Mouse (Mus musculus) liver, adult (tissue): Measurements from ENCODE around the gene Zfp74.

Experiments used
- GATA4 ChIP-seq: IDR thresholded peaks from 2 replicates; pipeline ENCODE4 v1.6.1; 2014; ENCODE audit warnings: mild to moderate bottlenecking, low read length; ENCODE audit not compliant: insufficient replicate concordance

Gene Zfp74

DNA sequence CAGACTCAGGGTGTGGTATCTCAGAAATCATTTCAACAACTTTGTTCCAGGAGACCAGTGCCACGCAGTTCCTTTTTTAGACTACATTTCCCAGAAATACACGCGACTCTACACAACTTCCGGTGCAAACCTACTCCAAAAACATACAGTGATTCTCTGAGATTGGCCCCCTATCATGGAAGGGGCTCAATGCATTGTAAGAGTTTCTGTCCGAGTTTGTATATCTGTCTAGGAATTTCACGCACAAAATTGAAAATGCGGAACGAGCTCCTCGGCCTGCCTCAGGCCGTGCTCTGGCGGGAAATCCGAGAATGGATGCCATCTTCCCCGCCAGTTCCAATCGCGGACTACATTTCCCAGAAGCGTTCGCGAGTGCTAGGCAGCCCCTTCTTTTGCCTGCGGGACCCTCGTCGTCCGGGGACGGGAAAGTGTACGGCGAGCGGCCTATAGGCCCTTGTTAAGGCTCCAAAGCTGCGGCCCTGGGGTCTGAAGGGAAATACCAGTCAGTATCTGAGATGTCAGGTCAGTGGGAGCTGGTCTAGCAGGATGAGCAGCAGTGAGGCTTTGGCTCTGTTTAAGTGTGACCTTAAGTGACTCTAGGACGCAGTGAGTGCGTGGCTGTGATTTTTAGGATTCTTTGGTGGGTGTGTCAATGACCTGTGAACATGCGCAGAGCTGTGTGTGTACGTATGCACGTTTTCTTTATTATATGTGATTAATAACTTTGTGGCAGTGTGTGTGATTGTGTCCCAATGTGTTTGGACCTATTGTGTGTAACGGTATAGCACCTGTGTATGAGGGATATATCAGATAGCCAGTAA lies 45.5 kb downstream of the Zfp74 start, which contains the start of gene Zfp383:
Gene Zfp383, plus strand, starts transcription at position 94 of the 821 bp plus-strand sequence.
- no peak for TF ChIP-seq GATA4

DNA sequence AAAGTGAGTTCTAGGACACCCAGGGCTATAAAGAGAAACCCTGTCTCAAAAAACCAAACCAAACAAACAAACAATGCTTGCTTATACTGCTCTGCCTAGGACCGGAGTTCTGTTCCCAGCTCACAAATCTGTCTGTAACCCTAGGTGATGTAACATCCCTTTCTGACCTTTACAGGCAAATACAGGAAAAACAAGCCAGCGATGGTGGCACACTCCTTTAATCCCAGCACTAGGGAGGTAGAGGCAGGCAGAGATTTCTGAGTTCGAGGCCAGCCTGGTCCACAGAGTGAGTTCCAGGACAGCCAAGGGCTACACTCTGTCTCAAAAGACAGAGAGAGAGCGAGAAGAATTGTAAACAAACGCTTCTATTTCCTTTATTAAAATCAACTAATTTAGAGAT lies 46.7 kb downstream of the Zfp74 start:
- no peak for TF ChIP-seq GATA4

DNA sequence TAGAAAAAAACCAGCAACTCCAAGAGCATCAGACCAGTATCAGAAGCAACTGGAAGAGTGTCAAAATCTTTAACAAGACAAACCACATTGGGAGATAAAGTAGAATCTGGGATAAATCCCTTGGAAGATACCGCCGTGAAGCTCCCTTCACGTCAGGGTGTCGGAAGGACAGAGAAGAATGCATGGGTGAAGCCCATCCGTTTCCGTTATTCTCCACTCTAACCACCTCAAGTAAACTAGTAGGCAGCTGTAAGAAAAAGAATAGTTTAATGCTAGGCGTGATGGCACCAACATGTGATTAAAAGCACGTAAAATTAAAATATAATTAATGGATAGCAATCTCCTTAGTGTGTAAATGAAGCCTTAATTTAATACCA lies 47.2 kb downstream of the Zfp74 start:
- no peak for TF ChIP-seq GATA4

DNA sequence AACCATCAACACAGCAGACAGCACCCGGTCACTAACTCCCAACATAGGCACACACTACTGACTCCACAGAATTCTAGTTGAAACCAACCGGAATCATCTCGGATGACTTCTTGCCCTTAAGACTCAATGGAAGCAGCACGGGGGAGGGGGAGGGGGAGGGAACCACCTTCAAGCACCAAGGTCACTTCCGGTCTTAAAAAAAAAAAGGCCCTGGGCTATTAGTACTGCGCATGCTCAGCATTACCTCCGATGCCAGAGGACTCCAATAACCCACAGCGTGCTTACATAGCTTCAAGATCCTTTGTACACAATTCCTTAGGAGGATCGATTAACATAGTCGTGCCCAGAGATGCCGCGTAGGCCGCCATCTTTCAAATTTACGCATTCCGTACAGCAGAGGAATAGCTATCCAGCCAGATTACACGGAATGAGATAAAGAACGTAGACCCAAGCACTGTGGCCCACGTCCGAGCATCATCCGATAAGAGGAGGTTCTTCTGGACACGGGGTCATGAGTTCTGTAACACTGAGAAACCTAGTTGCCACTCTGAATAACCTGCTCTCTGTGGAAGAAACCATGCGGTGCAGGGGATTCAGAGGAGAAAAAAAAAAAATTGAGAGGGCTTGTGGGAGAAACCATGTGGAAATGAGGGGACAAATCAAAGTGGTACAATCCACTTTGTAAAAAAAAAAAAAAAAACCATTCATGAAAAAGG lies 47.8 kb downstream of the Zfp74 start, which contains the start of gene Zfp27:
Gene Zfp27, minus strand, starts transcription at position 607 of the 716 bp plus-strand sequence.
- no peak; the same call in 1 of the 2 replicates for TF ChIP-seq GATA4

DNA sequence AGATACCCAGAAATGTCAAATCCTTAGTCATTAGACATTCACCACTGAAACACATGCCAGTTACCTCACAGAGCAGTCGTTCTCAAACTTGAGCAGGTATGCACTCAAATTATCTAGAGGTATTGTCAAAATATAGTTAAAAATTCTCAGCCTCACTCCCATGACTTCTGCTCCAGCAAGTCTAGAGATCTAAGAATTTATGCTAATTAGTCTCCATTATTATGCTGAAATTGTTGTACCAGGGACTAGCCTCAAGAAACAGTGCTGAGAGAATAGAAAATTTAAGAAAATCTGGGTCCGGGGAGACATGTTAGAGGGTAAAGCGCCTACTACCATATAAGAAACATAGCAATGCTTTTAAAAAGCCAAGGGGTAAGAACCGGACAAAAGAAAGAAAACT lies 49.8 kb downstream of the Zfp74 start:
- no peak for TF ChIP-seq GATA4

DNA sequence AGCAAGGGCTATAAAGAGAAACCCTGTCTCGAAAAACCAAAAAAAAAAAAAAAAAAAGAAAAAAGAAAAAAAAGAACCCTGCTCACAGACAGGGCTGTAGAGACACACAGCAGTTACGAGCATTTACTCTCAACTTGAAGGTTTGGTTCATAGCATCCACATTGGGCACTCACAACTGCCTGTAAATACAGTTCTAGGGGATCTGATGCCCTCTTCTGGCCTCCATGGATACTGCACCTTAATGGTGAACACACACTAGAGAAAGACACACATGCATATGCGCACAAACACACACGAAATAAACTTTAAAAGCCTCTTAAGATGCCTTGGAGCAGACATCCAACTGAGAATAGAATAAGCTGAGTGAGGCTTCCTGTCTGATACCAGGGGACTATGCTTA lies 55.5 kb downstream of the Zfp74 start:
- no peak for TF ChIP-seq GATA4

DNA sequence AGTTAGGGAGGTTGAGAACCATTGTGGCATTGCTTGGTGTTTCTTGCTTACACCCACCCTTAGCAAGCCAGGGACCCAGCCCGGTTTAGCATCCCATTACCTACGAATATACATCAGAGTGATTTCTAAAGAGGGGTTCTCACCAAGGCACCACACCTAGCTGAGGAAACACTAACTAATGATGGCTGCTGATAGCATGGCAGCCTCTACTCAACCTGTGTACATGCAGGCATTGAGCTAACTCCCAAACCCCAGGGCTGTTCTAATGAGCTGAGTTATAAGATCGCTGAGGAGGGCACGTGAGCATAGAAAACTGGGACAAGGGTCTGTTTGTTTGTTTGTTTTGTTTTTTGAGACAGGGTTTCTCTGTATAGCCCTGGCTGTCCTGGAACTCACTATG lies 61.1 kb downstream of the Zfp74 start:
- no peak for TF ChIP-seq GATA4

DNA sequence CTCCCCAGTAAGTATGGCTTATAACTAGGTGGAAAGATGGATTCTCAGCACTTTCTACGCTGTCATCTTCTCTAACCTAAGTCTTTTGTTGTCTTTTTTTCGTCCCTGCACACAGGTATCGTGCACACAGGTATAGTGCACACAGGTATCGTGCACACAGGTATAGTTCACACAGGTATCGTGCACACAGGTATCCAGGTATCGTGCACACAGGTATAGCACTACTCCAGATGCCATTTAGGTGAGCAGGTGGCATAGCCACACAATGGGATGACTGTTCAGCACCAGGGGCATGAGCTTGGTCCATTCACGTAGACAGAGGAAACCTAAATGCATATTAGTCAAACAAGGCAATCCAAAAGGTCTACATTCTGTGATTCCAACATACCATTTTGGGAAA lies 63.4 kb downstream of the Zfp74 start:
- TF ChIP-seq GATA4 = no peak

DNA sequence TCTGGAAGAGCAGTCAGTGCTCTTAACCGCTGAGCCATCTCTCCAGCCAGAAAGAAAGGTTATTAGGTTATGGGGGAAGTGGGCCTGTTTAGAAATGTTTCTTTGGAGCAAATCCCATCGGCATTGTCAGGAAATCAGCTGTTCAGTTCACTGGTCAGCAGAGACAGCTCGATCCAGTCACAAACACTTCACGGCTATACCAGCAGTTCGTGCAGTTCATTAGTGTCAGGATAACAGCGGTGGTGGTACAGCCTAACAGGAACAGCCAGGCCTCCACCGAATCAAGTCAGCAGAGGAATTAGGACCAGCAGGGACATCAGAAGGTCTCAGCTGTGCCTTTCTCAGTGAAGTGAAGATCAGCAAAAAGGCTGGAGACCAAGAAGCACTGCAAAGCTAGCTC lies 73.0 kb downstream of the Zfp74 start:
- TF ChIP-seq GATA4 = no peak
